Mouse (Mus musculus): Measurements from ENCODE around the gene Cxcl2.

Cxcl2 gene

GRCm38 (mm10) chr5:90894231-90894630 lies 9.4 kb upstream of the Cxcl2 start:
- no peak for DNase-seq (ENCODE audit: low spot score in 2 of 2)

DNA sequence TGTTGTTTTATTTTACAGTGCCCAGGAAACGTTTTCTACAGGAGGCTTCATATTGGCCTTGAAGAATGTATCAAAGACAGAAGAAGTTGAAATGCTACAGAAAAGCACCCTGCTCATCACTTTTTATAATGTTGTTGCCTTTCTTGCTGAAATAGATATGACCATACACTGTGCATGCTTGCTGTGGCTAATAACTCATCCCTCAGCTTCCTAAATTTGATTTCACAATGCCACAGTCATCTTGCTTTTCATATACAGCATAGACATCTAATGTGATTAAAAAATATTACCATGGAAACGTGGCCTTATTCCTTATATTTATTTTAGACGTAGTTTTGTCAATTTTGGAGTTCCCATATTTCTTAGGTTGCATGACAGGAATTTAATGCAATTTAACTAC lies 6.2 kb upstream of the Cxcl2 start:
- no peak for DNase-seq (ENCODE audit: low spot score in 2 of 2)

DNA sequence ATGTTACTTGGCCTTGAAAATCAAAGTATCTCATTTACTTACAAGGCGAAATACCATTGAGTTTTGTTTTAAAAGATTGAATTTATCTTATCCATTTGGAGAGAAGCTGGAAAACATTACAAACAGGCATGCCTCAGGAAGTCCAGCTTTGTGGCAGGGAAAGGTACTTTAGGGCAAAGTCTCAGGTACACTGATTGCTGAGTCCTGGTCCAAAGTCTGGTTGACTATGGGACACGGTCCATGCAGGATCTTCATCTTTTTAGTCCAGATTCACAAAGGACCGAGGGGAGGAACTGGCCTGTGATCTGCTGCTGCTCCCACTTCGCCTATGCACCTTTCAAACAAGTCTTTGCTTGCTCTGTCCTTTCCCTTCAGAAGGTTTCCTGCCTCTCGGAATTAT lies 4.4 kb upstream of the Cxcl2 start:
- no peak for DNase-seq (ENCODE audit: low spot score in 2 of 2)

GRCm38 (mm10) chr5:90900147-90900546 lies 3.5 kb upstream of the Cxcl2 start:
- DNase-seq (ENCODE audit: low spot score in 2 of 2): no peak

GRCm38 (mm10) chr5:90900688-90901087 lies 3.0 kb upstream of the Cxcl2 start:
- no peak for DNase-seq (ENCODE audit: low spot score in 2 of 2)

- no peak for DNase-seq (ENCODE audit: low spot score in 2 of 2)
Measured at GRCm38 (mm10) chr5:90902380-90903260, 1.1 kb upstream of the Cxcl2 start.

DNA sequence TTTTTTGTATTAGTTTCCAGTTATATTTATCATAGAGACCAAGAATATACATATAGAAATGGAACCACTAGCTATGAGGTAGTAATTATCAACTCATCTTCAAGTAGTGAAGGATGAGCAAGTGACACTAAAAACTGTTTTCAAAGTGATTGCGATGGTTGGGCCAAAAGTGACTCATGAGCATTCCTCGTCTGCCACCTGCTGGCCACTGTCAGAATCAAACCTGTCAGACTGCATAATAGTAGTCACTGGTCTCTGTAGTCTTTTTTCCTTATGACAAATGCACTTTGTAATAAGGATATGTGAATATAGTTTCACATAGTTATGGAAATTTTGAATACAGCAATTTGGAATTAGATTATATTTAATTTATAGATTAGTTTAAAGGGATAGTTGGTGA lies 5.3 kb downstream of the Cxcl2 start:
- peak; percentile 79 for DNase-seq (ENCODE audit: low spot score in 2 of 2)

DNA sequence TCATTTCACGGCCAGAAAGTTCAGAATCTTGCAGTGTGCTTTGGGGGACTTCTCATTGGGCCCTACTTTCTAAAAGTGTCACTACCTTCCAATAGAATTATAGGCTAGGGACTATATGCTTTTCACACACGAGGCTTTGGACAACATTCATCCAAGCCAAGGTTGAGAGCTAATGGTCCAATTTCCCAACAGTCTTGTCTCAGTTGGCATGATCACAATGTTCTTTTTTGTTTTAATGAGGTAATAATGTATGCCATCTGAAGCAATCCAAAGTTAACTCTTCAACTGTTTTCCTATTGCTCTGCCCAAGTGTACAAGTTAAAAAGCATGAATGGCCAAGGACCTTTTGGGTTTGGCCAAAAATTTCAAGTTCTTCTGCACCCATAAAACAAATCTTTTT lies 15.8 kb downstream of the Cxcl2 start:
- DNase-seq (ENCODE audit: low spot score in 2 of 2): no peak

- no peak for DNase-seq (ENCODE audit: low spot score in 2 of 2)
Measured at GRCm38 (mm10) chr5:90922958-90923357, 19.3 kb downstream of the Cxcl2 start.

DNA sequence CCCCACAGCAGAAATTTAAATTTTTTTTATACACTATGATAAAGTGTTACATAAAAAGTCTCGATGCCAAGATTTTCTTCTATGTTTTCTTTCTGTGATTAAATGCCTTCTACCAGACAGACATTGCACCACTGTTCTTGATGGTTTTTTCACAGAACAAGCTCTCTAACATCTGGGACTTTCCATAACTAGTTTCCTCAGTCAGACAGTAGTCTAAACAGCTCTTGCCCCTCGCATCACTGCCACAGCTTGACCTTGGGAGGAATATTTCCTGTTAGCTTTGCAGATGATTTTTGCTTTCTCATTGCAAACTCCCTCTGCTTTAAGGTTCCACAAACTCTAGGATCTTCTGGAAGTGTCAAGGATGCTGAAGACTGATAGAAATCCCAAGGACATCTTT lies 26.9 kb downstream of the Cxcl2 start:
- DNase-seq (ENCODE audit: low spot score in 2 of 2): no peak

GRCm38 (mm10) chr5:90930971-90931851 lies 27.5 kb downstream of the Cxcl2 start, which contains the start of gene Mthfd2l:
Mthfd2l (plus strand) TSS chr5:90931117.
- peak; percentile 60 to 73 for DNase-seq (ENCODE audit: low spot score in 2 of 2)

DNA sequence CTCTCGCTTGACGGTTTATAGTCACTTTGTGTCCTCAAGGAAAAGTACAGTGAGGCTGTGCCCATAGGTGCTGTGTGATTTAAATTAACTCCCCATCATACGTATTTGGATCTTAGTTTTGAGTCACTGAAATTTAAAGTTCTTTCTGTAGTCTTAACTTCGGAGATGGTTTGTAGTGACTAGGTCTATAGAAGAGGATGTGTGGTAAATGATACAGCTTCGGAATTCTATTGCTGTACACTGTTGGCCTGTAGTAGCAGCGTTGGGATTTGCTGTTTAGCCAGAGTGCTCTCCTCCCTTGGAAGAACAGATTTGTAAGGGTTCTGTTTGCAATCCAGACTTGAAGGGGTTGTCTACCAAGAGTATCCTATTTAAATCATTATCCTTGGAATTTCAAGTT lies 28.2 kb downstream of the Cxcl2 start:
- no peak for DNase-seq (ENCODE audit: low spot score in 2 of 2)

- DNase-seq (ENCODE audit: low spot score in 2 of 2): no peak
Measured at GRCm38 (mm10) chr5:90936706-90937105, 33.0 kb downstream of the Cxcl2 start.

DNA sequence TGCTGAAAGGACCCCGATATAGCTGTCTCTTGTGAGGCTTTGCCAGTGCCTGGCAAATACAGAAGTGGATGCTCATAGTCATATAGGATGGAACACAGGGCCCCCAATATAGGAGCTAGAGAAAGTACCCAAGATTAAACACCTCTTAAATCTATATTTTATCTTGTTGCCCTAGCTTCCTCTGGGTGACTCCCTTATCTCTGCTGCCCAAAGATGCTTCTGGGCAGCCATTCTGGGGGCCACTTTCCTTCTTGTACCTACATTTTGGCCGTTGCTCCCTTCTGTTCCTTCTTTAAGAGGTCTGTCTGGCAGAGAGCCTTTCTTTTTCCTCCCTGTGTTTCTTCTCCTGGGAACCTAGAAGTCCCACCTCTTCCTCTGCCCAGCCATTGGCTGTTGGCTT lies 41.8 kb downstream of the Cxcl2 start:
- no peak for DNase-seq (ENCODE audit: low spot score in 2 of 2)

DNA sequence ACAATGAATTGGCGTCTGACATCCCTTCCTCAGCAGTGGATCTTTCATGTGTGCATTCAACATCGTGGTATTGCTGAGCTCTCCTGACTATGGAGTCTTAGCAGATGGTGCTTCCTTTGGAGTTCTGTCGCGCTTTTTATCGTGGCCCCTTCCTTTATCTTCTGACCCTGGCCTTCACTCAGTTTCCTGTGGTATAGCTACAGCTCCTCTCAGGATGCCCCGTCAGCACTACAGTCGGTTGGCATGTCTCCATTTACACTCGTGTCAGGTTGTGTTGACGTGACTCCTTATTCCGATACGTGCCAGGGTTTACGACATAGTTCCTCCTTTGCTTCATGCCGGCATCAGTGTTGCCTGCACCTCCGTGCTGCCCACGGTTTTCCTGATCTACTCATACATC lies 45.8 kb downstream of the Cxcl2 start:
- no peak for DNase-seq (ENCODE audit: low spot score in 2 of 2)

DNA sequence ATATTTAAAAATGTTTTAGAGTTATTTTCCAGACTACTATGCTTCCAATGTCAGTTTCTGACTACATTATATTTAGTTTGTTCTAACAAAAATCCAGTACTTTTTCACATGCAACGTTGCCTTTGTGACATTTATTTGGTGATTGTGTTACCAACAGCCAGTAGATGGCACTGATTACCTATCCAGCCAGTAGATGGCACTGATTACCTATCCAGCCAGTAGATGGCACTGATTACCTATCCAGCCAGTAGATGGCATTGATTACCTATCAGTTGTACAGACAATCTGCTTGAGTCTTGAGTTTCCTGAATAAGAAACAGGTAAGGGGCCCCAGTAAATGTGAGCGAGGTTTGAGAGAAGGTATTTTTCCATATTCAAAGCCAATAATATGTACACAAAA lies 47.8 kb downstream of the Cxcl2 start:
- DNase-seq (ENCODE audit: low spot score in 2 of 2): peak; percentile 55 to 67

GRCm38 (mm10) chr5:90952731-90953481 lies 49.2 kb downstream of the Cxcl2 start:
- DNase-seq (ENCODE audit: low spot score in 2 of 2): no peak

Data from right cerebral cortex, adult 2 months (tissue).